Mouse (Mus musculus) lung, adult 2 months (tissue): ENCODE results near the gene Gm13283. TPM values are rescaled to one million over a fixed set of nuclear protein-coding genes. Genes with fewer than 3 reads are reported as not detected.
A peak's percentile ranks its signal among the peaks of the same experiment; 100 is the strongest.
"Not testable (repeated sequence)": the region's sequence is repeated elsewhere in the genome, so short reads cannot be mapped to it uniquely, and the experiment has no call there.

Experiments
- DNase-seq: peaks from one replicate; pipeline ENCODE4 v3.0.0; 2022
- H3K4me1 ChIP-seq: fragments of 200-500 bp; 2 replicates; pipeline ENCODE4 v1.6.1; 2011; ENCODE audit warnings: low read length; ENCODE audit not compliant: control insufficient read depth, insufficient read depth
- H3K4me3 ChIP-seq: fragments of 200-500 bp; replicated peaks from 2 replicates; pipeline ENCODE3; 2011; ENCODE audit warnings: low read depth, mild to moderate bottlenecking, control low read depth, low read length; ENCODE audit errors: extremely low read depth
- CTCF ChIP-seq: fragments of 200-500 bp; IDR thresholded peaks from 2 replicates; pipeline ENCODE4 v1.5.1; 2011; ENCODE audit warnings: mild to moderate bottlenecking, low read length, control low read depth; ENCODE audit not compliant: insufficient read depth
- POLR2A ChIP-seq: fragments of 200-500 bp; IDR thresholded peaks from 2 replicates; pipeline ENCODE4 v1.6.1; 2011; ENCODE audit warnings: low read depth, mild to moderate bottlenecking, control low read depth, low read length, borderline replicate concordance; ENCODE audit errors: extremely low read depth
- WGBS: fragments of 180-500 bp; shearing (Covaris S2); methylation state at CpG from one replicate; pipeline ENCODE4 v1.1.7; 2018; 5-methylcytosine and 5-hydroxymethylcytosine counted together
- polyA plus RNA-seq: library from polyadenylated mRNA; depleted of rRNA; stranded (reverse); fragments of >200 nt; gene quantifications from 2 replicates; pipeline ENCODE4 v1.2.3, GENCODE M21; 2012

Gene Gm13283
- polyA plus RNA-seq, 1 experiment: not detected

GRCm38 (mm10) chr4:88763384-88764018 lies 3.6 kb downstream of the Gm13283 start:
- DNase-seq, H3K4me1 ChIP-seq, H3K4me3 ChIP-seq: not testable (repeated sequence)
- TF ChIP-seq CTCF (0 out of 2 replicates have a peak, but pooled peaks have one; percentile 11), POLR2A (peak; percentile 45; the same call in 1 of the 2 replicates)
- 3% methylated on average over 38 of the region's 42 CpGs for WGBS

DNA sequence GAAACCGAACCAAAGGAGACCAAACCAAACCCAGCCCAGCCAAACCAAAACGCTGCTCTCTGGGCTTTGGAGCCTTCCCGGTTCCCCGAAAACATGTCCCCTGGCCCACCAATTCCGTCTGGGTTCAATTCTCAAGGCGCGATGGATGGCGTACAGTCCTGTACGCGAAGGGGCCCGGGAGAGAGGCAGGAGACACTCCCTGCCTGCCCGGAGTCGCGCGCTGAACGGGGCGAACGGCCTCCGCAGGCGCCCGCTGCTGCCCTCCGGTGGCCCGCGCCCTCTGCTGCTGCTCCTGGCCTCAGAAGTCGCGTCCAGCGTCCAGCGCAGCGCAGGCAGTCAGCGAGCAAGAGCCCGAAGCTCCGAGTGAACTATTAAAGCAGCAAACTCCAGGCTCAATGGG lies 13.6 kb downstream of the Gm13283 start, which contains the start of gene Gm13290:
Gene Gm13290 (plus strand): TSS at position 301 of the 400 bp plus-strand sequence.
- H3K4me1 ChIP-seq: not testable (repeated sequence)

DNA sequence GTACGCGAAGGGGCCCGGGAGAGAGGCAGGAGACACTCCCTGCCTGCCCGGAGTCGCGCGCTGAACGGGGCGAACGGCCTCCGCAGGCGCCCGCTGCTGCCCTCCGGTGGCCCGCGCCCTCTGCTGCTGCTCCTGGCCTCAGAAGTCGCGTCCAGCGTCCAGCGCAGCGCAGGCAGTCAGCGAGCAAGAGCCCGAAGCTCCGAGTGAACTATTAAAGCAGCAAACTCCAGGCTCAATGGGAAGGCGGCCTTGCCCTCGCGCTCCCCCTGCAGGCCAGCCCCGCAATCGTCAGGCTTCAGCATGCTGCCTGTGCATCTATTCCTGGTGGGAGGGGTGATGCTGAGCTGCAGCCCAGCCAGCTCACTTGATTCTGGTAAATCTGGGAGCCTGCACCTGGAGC lies 16.7 kb downstream of the Gm13283 start, which contains the start of gene Gm13289:
Gene Gm13289 (plus strand): TSS at position 301 of the 400 bp plus-strand sequence.
- H3K4me1 ChIP-seq, H3K4me3 ChIP-seq, DNase-seq: not testable (repeated sequence)
- WGBS: no CpG with 5 or more reads among the region's 29 CpGs

More for the DNA sequence above, 13.6 kb downstream of the Gm13283 start, which contains the start of gene Gm13290:
- not testable (repeated sequence) for DNase-seq, H3K4me3 ChIP-seq
- no CpG with 5 or more reads among the region's 32 CpGs for WGBS

GRCm38 (mm10) chr4:88779550-88779949 lies 19.6 kb downstream of the Gm13283 start, which contains the start of gene Gm13272:
Gene Gm13272 (plus strand): TSS chr4:88779850.
- WGBS: no CpG with 5 or more reads among the region's 29 CpGs
- not testable (repeated sequence) for DNase-seq, H3K4me1 ChIP-seq, H3K4me3 ChIP-seq

GRCm38 (mm10) chr4:88780320-88780719 lies 20.4 kb downstream of the Gm13283 start:
- H3K4me1 ChIP-seq, DNase-seq, H3K4me3 ChIP-seq: not testable (repeated sequence)
- 49% methylated on average over 16 of the region's 18 CpGs for WGBS

- not testable (repeated sequence) for H3K4me1 ChIP-seq, DNase-seq, H3K4me3 ChIP-seq
- 10% methylated on average over 4 of the region's 7 CpGs for WGBS
These were observed 21.9 kb downstream of the Gm13283 start, which contains the start of gene Ifnz for GRCm38 (mm10) chr4:88781831-88782230. Gene Ifnz (plus strand): TSS chr4:88782131.

DNA sequence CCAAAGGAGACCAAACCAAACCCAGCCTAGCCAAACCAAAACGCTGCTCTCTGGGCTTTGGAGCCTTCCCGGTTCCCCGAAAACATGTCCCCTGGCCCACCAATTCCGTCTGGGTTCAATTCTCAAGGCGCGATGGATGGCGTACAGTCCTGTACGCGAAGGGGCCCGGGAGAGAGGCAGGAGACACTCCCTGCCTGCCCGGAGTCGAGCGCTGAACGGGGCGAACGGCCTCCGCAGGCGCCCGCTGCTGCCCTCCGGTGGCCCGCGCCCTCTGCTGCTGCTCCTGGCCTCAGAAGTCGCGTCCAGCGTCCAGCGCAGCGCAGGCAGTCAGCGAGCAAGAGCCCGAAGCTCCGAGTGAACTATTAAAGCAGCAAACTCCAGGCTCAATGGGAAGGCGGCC lies 22.4 kb downstream of the Gm13283 start:
- 2% methylated on average over 19 of the region's 31 CpGs for WGBS
- H3K4me1 ChIP-seq, DNase-seq, H3K4me3 ChIP-seq: not testable (repeated sequence)

- not testable (repeated sequence) for DNase-seq, H3K4me1 ChIP-seq, H3K4me3 ChIP-seq
- no CpG with 5 or more reads among the region's 27 CpGs for WGBS
These were observed 25.5 kb downstream of the Gm13283 start, which contains the start of gene Gm13276 for GRCm38 (mm10) chr4:88785409-88785808. Gene Gm13276 (plus strand): TSS chr4:88785709.

DNA sequence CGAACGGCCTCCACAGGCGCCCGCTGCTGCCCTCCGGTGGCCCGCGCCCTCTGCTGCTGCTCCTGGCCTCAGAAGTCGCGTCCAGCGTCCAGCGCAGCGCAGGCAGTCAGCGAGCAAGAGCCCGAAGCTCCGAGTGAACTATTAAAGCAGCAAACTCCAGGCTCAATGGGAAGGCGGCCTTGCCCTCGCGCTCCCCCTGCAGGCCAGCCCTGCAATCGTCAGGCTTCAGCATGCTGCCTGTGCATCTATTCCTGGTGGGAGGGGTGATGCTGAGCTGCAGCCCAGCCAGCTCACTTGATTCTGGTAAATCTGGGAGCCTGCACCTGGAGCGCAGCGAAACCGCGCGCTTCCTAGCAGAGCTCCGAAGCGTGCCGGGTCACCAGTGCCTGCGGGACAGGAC lies 28.5 kb downstream of the Gm13283 start, which contains the start of gene Gm13277:
Gene Gm13277 (plus strand): TSS at position 231 of the 400 bp plus-strand sequence.
- H3K4me3 ChIP-seq, H3K4me1 ChIP-seq: not testable (repeated sequence)
- peak; percentile 38 for DNase-seq
- peak; percentile 38 for TF ChIP-seq CTCF
- WGBS: 0% methylated on average over 4 of the region's 28 CpGs

- no CpG with 5 or more reads among the region's 28 CpGs for WGBS
- H3K4me3 ChIP-seq, DNase-seq, H3K4me1 ChIP-seq: not testable (repeated sequence)
These were observed 31.3 kb downstream of the Gm13283 start, which contains the start of gene Gm13278 for GRCm38 (mm10) chr4:88791250-88791649. Gene Gm13278 (plus strand): TSS chr4:88791550.

- not testable (repeated sequence) for H3K4me1 ChIP-seq, H3K4me3 ChIP-seq
- peak; percentile 78 for DNase-seq
- 1% methylated on average over 15 of the region's 52 CpGs for WGBS
These were observed 34.2 kb downstream of the Gm13283 start, which contains the start of gene Gm13275 for GRCm38 (mm10) chr4:88793936-88794675. Gene Gm13275 (plus strand): TSS chr4:88794487.

DNA sequence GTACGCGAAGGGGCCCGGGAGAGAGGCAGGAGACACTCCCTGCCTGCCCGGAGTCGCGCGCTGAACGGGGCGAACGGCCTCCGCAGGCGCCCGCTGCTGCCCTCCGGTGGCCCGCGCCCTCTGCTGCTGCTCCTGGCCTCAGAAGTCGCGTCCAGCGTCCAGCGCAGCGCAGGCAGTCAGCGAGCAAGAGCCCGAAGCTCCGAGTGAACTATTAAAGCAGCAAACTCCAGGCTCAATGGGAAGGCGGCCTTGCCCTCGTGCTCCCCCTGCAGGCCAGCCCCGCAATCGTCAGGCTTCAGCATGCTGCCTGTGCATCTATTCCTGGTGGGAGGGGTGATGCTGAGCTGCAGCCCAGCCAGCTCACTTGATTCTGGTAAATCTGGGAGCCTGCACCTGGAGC lies 37.2 kb downstream of the Gm13283 start, which contains the start of gene Gm13279:
Gene Gm13279 (plus strand): TSS at position 301 of the 400 bp plus-strand sequence.
- no CpG with 5 or more reads among the region's 28 CpGs for WGBS

GRCm38 (mm10) chr4:88799365-88799764 lies 39.4 kb downstream of the Gm13283 start, which contains the start of gene Gm13285:
Gene Gm13285 (plus strand): TSS chr4:88799665.
- not testable (repeated sequence) for H3K4me3 ChIP-seq, DNase-seq, H3K4me1 ChIP-seq
- 4% methylated on average over 6 of the region's 7 CpGs for WGBS

More for the DNA sequence above, 37.2 kb downstream of the Gm13283 start, which contains the start of gene Gm13279:
- DNase-seq, H3K4me1 ChIP-seq, H3K4me3 ChIP-seq: not testable (repeated sequence)

DNA sequence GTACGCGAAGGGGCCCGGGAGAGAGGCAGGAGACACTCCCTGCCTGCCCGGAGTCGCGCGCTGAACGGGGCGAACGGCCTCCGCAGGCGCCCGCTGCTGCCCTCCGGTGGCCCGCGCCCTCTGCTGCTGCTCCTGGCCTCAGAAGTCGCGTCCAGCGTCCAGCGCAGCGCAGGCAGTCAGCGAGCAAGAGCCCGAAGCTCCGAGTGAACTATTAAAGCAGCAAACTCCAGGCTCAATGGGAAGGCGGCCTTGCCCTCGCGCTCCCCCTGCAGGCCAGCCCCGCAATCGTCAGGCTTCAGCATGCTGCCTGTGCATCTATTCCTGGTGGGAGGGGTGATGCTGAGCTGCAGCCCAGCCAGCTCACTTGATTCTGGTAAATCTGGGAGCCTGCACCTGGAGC lies 43.0 kb downstream of the Gm13283 start, which contains the start of gene Gm13287:
Gene Gm13287 (plus strand): TSS at position 301 of the 400 bp plus-strand sequence.
- not testable (repeated sequence) for DNase-seq, H3K4me1 ChIP-seq, H3K4me3 ChIP-seq
- WGBS: no CpG with 5 or more reads among the region's 29 CpGs

DNA sequence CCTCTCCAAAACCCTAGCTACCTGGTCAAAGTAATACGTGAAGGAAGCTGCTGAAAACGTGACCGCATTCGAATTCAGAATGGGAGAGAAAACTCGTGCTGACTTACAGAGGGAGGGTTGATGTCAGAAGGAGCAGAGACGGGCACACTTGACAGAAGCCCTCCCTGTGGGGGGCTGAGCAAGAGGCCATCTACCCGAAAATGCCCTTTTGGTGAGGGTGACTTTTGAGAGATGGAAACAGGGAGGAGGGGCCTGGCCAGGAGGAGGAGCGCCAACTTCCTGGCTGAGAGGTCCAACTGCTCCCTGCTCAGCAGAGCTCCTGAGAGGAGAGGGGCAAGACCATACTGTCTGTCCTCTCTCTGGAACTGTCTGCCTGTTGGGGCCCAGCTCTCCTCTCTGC lies 45.3 kb downstream of the Gm13283 start, which contains the start of gene Gm13288:
Gene Gm13288 (plus strand): TSS at position 301 of the 400 bp plus-strand sequence.
- not testable (repeated sequence) for DNase-seq, H3K4me1 ChIP-seq, H3K4me3 ChIP-seq
- WGBS: no CpG with 5 or more reads among the region's 8 CpGs
